Mouse (Mus musculus) kidney, adult 2 months (tissue): ENCODE results near the gene Tnfrsf4.

ENCODE experiments used
- CTCF ChIP-seq: fragments of 200-500 bp; conservative IDR thresholded peaks from 2 replicates; pipeline ENCODE4 v1.5.1; 2011; ENCODE audit warnings: low read depth, mild to moderate bottlenecking, control low read depth, low read length, moderate library complexity, mixed read lengths; ENCODE audit not compliant: insufficient read depth, insufficient read length
- POLR2A ChIP-seq: fragments of 200-500 bp; IDR thresholded peaks from one replicate; pipeline ENCODE4 v1.6.1; 2011; ENCODE audit warnings: low read depth, low read length, control low read depth

DNA sequence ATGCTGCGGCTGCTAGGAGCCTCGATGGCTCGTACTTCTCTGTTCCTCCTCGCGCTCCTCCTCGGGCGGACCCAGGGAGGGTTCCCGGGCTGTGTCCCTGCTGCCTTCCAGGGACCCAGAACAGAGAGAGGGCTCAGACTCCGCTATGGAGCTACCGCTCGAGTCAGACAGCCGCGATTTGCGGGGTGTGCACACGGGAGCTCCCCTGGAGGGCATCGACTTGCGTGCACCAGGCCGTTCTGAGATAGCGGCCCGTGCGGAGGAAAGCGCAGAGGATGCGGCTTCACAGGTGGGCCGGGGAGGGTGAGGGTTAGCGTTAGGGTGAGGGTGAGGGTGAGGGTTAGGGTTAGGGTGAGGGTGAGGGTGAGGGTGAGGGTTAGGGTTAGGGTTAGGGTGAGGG lies 21.3 kb downstream of the Tnfrsf4 start:
- TF ChIP-seq POLR2A (no peak), CTCF (no peak)
